Mouse (Mus musculus) forebrain, postnatal 0 days (tissue): ENCODE results near the gene Cdc37. TPM values are rescaled to one million over a fixed set of nuclear protein-coding genes. Genes with fewer than 3 reads are reported as not detected.
A peak's percentile ranks its signal among the peaks of the same experiment; 100 is the strongest.

Experiments used
- ATAC-seq: fragments of 200-750 bp; cut with Nextera tagmentation; 2 replicates; pipeline ENCODE4 v1.8.0; 2017; ENCODE audit warnings: mild to moderate bottlenecking, moderate library complexity
- DNase-seq: peaks from one replicate; pipeline ENCODE4 v3.0.0-alpha.2; 2015
- H3K27ac ChIP-seq: fragments of 300-500 bp; sonication (generic); 2 replicates; pipeline ENCODE4 v1.5.1; 2014; ENCODE audit warnings: low read depth, mild to moderate bottlenecking, antibody characterized with exemption, low read length, moderate library complexity, mixed read lengths
- H3K27me3 ChIP-seq: fragments of 300-500 bp; sonication (generic); 2 replicates; pipeline ENCODE4 v1.6.1; 2014; ENCODE audit warnings: mild to moderate bottlenecking, low read length, mixed read lengths; ENCODE audit not compliant: insufficient read depth
- H3K36me3 ChIP-seq: fragments of 300-500 bp; sonication (generic); 2 replicates; pipeline ENCODE4 v1.6.1; 2014; ENCODE audit warnings: mild to moderate bottlenecking, moderate library complexity; ENCODE audit not compliant: insufficient read depth
- H3K4me1 ChIP-seq: fragments of 300-500 bp; sonication (generic); 2 replicates; pipeline ENCODE4 v1.6.1; 2014; ENCODE audit warnings: antibody characterized with exemption; ENCODE audit not compliant: insufficient read depth
- H3K4me2 ChIP-seq: fragments of 300-500 bp; sonication (generic); 2 replicates; pipeline ENCODE4 v1.6.1; 2014; ENCODE audit warnings: low read depth, mild to moderate bottlenecking, moderate library complexity
- H3K4me3 ChIP-seq: fragments of 300-500 bp; sonication (generic); 2 replicates; pipeline ENCODE4 v1.5.1; 2014; ENCODE audit warnings: low read depth, low read length, mixed read lengths
- H3K9ac ChIP-seq: fragments of 300-500 bp; sonication (generic); 2 replicates; pipeline ENCODE4 v1.6.1; 2014; ENCODE audit warnings: mild to moderate bottlenecking
- H3K9me3 ChIP-seq: fragments of 300-500 bp; sonication (generic); 2 replicates; pipeline ENCODE4 v1.6.1; 2016; ENCODE audit warnings: low read length
- CTCF ChIP-seq: sonication (generic); IDR thresholded peaks from 2 replicates; pipeline ENCODE4 v1.5.1; 2016; ENCODE audit warnings: antibody characterized with exemption, control low read depth, low read depth
- WGBS: fragments of 180-500 bp; shearing (Covaris S2); extraction: QIAGEN DNeasy Blood & Tissue Kit; methylation state at CpG from one replicate; pipeline ENCODE4 v1.1.7; 2014; 5-methylcytosine and 5-hydroxymethylcytosine counted together
- polyA plus RNA-seq: library from polyadenylated mRNA; unstranded; fragments of >200 nt; fragmentation: Nextera tagmentation; extraction: Ambion mirVana; gene quantifications from 2 replicates; pipeline ENCODE4 v1.2.1, GENCODE M21; 2015
- total RNA-seq: library from RNA; depleted of rRNA; stranded (reverse); fragments of >200 nt; gene quantifications from 2 replicates; pipeline ENCODE4 v1.2.3, GENCODE M21; 2014

Gene Cdc37
- total and polyA plus RNA-seq, 2 experiments from 2014 or later: 42.1 to 186 TPM

- no peak overlapping the region for H3K27ac ChIP-seq
- 94% methylated on average over 2 of the region's 2 CpGs for WGBS
- DNase-seq: no peak
- H3K9ac ChIP-seq: no peak overlapping the region
- no peak for ATAC-seq
- H3K9me3 ChIP-seq: no peaks in the 10 kb centered on the region
- no peak overlapping the region for H3K4me2 ChIP-seq
- no peaks in the 10 kb centered on the region for H3K27me3 ChIP-seq
- H3K4me3 ChIP-seq: no peak overlapping the region
- peaks cover 4% of the 10 kb centered on the region; the same call in 1 of the 2 replicates for H3K36me3 ChIP-seq
- no peak for TF ChIP-seq CTCF
- no peaks in the 10 kb centered on the region for H3K4me1 ChIP-seq
These were observed 47.7 kb downstream of the Cdc37 start for GRCm38 (mm10) chr9:21102076-21102475.

GRCm38 (mm10) chr9:21100447-21101161, 49.2 kb downstream of the Cdc37 start:
- no peak overlapping the region for H3K9ac ChIP-seq
- H3K27me3 ChIP-seq: no peaks in the 10 kb centered on the region
- H3K27ac ChIP-seq: no peak overlapping the region
- no peak overlapping the region for H3K4me3 ChIP-seq
- DNase-seq (no peak), ATAC-seq (no peak)
- no peaks in the 10 kb centered on the region for H3K4me1 ChIP-seq
- H3K36me3 ChIP-seq: 0 out of 2 replicates have a peak, but pooled peaks cover 3% of the 10 kb centered on the region
- 48% methylated on average over 15 of the region's 15 CpGs for WGBS
- no peaks in the 10 kb centered on the region for H3K9me3 ChIP-seq
- no peak for TF ChIP-seq CTCF
- no peak overlapping the region for H3K4me2 ChIP-seq

DNA sequence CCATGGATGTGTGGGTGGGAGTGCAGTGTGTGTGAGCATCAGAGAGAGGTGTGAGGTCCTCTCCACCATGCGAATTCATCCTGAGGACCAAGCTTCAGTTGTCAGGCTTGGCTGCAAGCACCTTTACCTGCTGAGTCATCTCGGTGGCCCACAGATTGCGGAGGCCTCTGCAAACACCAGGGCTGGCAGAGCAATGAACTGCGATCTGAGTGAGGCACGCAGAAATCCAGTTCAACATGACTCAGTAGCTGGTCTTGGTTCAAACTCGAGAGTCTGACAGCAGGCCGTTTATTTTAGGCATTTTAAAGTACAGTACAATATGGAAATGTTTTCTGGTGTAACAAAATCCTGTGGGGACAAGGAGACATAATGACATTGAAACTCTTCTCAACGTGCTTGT, 52.0 kb downstream of the Cdc37 start:
- Histone ChIP-seq H3K4me1 (no peaks in the 10 kb centered on the region), H3K9me3 (no peaks in the 10 kb centered on the region), H3K27ac (no peak overlapping the region), H3K27me3 (no peaks in the 10 kb centered on the region), H3K4me2 (no peak overlapping the region), H3K9ac (no peak overlapping the region), H3K4me3 (no peak overlapping the region), H3K36me3 (no peaks in the 10 kb centered on the region)
- 81% methylated on average over 8 of the region's 8 CpGs for WGBS
- TF ChIP-seq CTCF: no peak
- DNase-seq (no peak), ATAC-seq (no peak)

DNA sequence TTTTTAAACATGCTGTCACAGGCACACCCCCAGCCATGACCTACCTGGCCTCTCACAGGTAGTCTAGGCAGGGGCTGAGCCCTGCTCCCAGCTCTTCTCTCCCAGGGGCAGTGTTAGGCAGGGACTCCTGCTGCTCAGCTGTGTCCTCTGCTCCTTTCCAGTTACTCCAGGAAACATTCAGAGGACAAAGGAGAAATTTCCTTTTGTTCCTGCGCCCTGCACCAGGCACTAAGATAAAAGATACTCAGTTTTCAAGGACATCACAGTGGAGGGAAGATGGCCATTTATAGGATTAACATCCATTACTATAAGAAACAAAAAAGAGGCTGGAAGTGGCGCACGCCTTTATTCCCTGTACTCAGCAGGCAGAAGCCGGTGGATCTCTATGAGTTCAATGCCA, 53.8 kb downstream of the Cdc37 start:
- Histone ChIP-seq H3K9ac (no peak overlapping the region), H3K9me3 (no peaks in the 10 kb centered on the region), H3K36me3 (no peaks in the 10 kb centered on the region), H3K27me3 (no peaks in the 10 kb centered on the region), H3K27ac (no peak overlapping the region), H3K4me2 (no peak overlapping the region), H3K4me3 (no peak overlapping the region), H3K4me1 (peaks cover under 1% of the 10 kb centered on the region; the same call in 1 of the 2 replicates)
- no peak for ATAC-seq
- DNase-seq: no peak
- no peak for TF ChIP-seq CTCF
- 63% methylated on average over 4 of the region's 4 CpGs for WGBS

GRCm38 (mm10) chr9:21093423-21093822, 56.4 kb downstream of the Cdc37 start:
- no peak for DNase-seq
- H3K27ac ChIP-seq: no peak overlapping the region
- no peak for ATAC-seq
- H3K9ac ChIP-seq: no peak overlapping the region
- no peaks in the 10 kb centered on the region for H3K27me3 ChIP-seq
- no peak overlapping the region for H3K4me3 ChIP-seq
- TF ChIP-seq CTCF: no peak
- H3K9me3 ChIP-seq: no peaks in the 10 kb centered on the region
- WGBS: 98% methylated on average over 9 of the region's 9 CpGs
- peaks cover 16% of the 10 kb centered on the region for H3K36me3 ChIP-seq
- H3K4me1 ChIP-seq: peaks cover 7% of the 10 kb centered on the region
- H3K4me2 ChIP-seq: no peak overlapping the region

GRCm38 (mm10) chr9:21091707-21092320, 58.0 kb downstream of the Cdc37 start, which contains the start of the genes Gm38431 and Raver1:
TSS of gene Gm38431 (minus strand) at chr9:21091997.
TSS of gene Raver1 (minus strand) at chr9:21092008.
- Histone ChIP-seq H3K9me3 (no peaks in the 10 kb centered on the region), H3K4me2 (peak within 1 kb of the TSS; percentile 72)
- peak; percentile 100 for ATAC-seq

More at GRCm38 (mm10) chr9:21091707-21092320, 58.0 kb downstream of the Cdc37 start, which contains the start of the genes Gm38431 and Raver1:
- Histone ChIP-seq H3K27me3 (no peaks in the 10 kb centered on the region), H3K36me3 (peaks cover 30% of the 10 kb centered on the region), H3K9ac (peak within 1 kb of the TSS; percentile 77), H3K27ac (peak within 1 kb of the TSS; percentile 89), H3K4me1 (peaks cover 7% of the 10 kb centered on the region), H3K4me3 (peak within 1 kb of the TSS; percentile 71)
- TF ChIP-seq CTCF: no peak
- 6% methylated on average over 54 of the region's 54 CpGs for WGBS
- peak; percentile 98 for DNase-seq
